Mouse (Mus musculus) hindbrain, embryonic 12.5 days (tissue): ENCODE data around the gene 1700030J22Rik. TPM values are rescaled to one million over a fixed set of nuclear protein-coding genes. Genes with fewer than 3 reads are reported as not detected.

Source experiments
- ATAC-seq: fragments of 200-750 bp; cut with Nextera tagmentation; 2 replicates; pipeline ENCODE4 v1.8.0; 2017; ENCODE audit warnings: moderate TSS enrichment; ENCODE audit not compliant: low FRiP score
- H3K27ac ChIP-seq: fragments of 300-500 bp; sonication (generic); 2 replicates; pipeline ENCODE4 v1.5.1; 2016; ENCODE audit warnings: mild to moderate bottlenecking
- H3K27me3 ChIP-seq: fragments of 300-500 bp; sonication (generic); 2 replicates; pipeline ENCODE4 v1.6.1; 2016; ENCODE audit warnings: mild to moderate bottlenecking
- H3K36me3 ChIP-seq: fragments of 300-500 bp; sonication (generic); 2 replicates; pipeline ENCODE4 v1.6.1; 2016; ENCODE audit warnings: mild to moderate bottlenecking
- H3K4me1 ChIP-seq: fragments of 300-500 bp; sonication (generic); 2 replicates; pipeline ENCODE4 v1.6.1; 2016
- H3K4me2 ChIP-seq: fragments of 300-500 bp; sonication (generic); replicated peaks from 2 replicates; pipeline ENCODE4 v1.6.1; 2016; ENCODE audit warnings: mild to moderate bottlenecking
- H3K4me3 ChIP-seq: fragments of 300-500 bp; sonication (generic); 2 replicates; pipeline ENCODE4 v1.5.1; 2016; ENCODE audit warnings: mild to moderate bottlenecking
- H3K9ac ChIP-seq: fragments of 300-500 bp; sonication (generic); 2 replicates; pipeline ENCODE4 v1.6.1; 2016; ENCODE audit warnings: mild to moderate bottlenecking, moderate library complexity
- H3K9me3 ChIP-seq: fragments of 300-500 bp; sonication (generic); replicated peaks from 2 replicates; pipeline ENCODE4 v1.6.1; 2016; ENCODE audit warnings: mild to moderate bottlenecking
- WGBS: fragments of 180-500 bp; shearing (Covaris S2); methylation state at CpG from one replicate; pipeline ENCODE4 v1.1.7; 2016; 5-methylcytosine and 5-hydroxymethylcytosine counted together
- polyA plus RNA-seq: library from polyadenylated mRNA; unstranded; fragments of >200 nt; fragmentation: Nextera tagmentation; extraction: Ambion mirVana; gene quantifications from 2 replicates; pipeline ENCODE4 v1.2.1, GENCODE M21; 2016

The 1700030J22Rik gene
- polyA plus RNA-seq, 1 experiment from 2014 or later: 6.7 TPM

- Histone ChIP-seq H3K27ac (no peak overlapping the region), H3K4me1 (peaks cover 16% of the 10 kb centered on the region), H3K27me3 (no peaks in the 10 kb centered on the region), H3K36me3 (peaks cover 6% of the 10 kb centered on the region), H3K9me3 (no peaks in the 10 kb centered on the region), H3K9ac (no peak overlapping the region), H3K4me2 (no peak overlapping the region), H3K4me3 (no peak overlapping the region)
- no peak for ATAC-seq
- WGBS: 91% methylated on average over 8 of the region's 8 CpGs
These were observed 55.2 kb downstream of the 1700030J22Rik start for GRCm38 (mm10) chr8:116923526-116923925.

DNA sequence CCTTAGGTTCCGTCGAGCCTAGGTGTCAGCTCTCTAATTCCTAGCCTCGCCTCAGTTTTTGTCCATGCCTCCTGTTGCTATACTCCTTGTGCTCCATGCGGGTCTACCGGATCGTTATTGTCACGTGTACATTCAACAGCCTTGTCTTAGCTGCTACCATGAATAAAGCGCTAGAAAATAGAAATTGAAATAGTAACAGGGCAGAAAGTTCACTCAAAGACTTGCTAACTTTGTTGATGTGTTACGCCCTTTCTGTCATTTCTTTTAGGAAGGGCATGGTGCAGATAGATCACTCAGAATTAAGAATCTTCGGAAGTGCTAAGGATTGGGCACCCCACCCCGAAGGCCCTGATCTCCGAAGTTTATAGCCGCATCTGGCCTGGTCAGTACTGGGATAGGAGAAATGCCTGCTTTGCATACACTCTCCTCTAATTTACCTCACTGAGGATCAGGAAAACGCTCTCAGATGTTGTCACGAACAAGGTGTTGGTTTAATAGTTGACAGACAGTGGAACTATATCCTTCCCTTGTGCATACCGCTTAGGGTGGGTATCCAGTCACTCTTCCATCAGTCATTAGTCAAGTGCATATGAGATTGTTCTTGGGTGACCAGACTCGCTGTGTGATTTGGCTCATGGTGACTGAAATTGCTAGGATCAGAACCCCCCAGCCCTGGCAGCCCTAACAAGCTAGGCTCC is 56.5 kb downstream of the 1700030J22Rik start:
- Histone ChIP-seq H3K36me3 (0 out of 2 replicates have a peak, but pooled peaks cover 3% of the 10 kb centered on the region), H3K27me3 (no peaks in the 10 kb centered on the region), H3K27ac (0 out of 2 replicates have a peak overlapping the region, but pooled peaks have one; percentile 84), H3K4me3 (peak overlapping the region; percentile 82), H3K9ac (peak overlapping the region; percentile 83), H3K4me1 (peaks cover 16% of the 10 kb centered on the region), H3K4me2 (peak overlapping the region; percentile 79), H3K9me3 (no peaks in the 10 kb centered on the region)
- no peak for ATAC-seq
- WGBS: 34% methylated on average over 17 of the region's 17 CpGs

DNA sequence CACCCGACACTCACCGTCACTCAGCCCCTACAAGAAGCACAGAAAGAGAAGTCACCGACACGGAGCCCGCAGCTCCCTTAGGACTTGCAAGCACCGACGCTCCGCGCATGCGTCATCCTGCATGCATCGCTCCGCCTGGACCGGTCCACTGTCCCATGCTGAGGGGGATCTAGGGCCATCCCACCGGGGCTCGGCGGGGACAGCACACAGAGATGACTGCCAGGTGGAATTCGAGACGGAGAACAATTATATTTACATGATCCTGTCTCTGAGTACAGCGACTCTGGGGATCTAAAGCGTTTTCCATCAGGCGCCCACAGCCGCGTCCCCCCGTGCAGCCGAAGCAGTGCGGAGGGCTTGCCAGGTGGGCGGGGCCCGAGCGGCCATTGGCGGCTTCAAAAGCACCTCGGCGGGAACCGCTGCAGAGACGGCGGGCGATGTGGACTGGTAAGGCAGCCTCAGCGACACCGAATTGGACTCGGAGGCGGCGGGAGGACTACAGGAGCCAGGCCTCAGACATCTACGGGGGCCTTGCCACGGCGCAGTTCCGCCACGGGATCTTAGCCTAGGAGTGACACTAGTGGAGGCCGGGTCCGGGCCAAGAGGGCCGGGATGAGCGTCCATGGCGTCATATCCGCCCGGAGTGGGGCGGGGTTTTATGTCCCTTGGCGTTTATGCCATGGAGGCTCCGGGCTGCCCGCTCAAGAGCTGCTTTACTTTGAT is 57.3 kb downstream of the 1700030J22Rik start, which contains the start of the genes Cmc2 and Cenpn:
Gene Cmc2, minus strand, starts transcription at position 119 of the 723 bp plus-strand sequence.
Gene Cenpn, plus strand, starts transcription at position 394 of the 723 bp plus-strand sequence.
- H3K27ac ChIP-seq: peak within 1 kb of the TSS; percentile 84

DNA sequence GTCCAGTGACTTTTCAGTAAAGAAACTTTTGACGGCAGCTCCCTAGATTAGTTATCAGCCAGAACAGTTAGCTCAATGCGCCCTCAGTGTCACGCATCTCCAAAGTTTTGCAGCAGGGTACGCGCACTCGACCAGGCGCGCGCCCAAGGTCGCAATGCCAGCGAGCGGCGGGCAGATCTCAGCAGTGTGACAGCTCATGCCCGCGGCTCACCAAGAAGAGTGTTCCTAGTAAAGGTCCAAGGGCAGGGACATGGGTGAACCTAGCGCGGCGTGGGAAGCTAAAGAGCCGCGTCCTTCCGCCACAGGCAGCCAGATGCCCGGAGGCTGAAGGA is 57.8 kb downstream of the 1700030J22Rik start:
- ATAC-seq: peak; percentile 70
- peak overlapping the region; percentile 79 for H3K4me2 ChIP-seq
- peak overlapping the region; percentile 84 for H3K27ac ChIP-seq
- peak overlapping the region; percentile 83 for H3K9ac ChIP-seq
- H3K4me1 ChIP-seq: peaks cover 16% of the 10 kb centered on the region
- H3K9me3 ChIP-seq: no peaks in the 10 kb centered on the region
- H3K36me3 ChIP-seq: 0 out of 2 replicates have a peak, but pooled peaks cover 3% of the 10 kb centered on the region
- WGBS: under 1% methylated on average over 22 of the region's 22 CpGs
- H3K27me3 ChIP-seq: no peaks in the 10 kb centered on the region
- peak overlapping the region; percentile 82 for H3K4me3 ChIP-seq

More for the DNA sequence above, 57.3 kb downstream of the 1700030J22Rik start, which contains the start of the genes Cmc2 and Cenpn:
- ATAC-seq: peak; percentile 97
- Histone ChIP-seq H3K4me2 (peak within 1 kb of the TSS; percentile 79), H3K27me3 (no peaks in the 10 kb centered on the region), H3K9ac (peak within 1 kb of the TSS; percentile 83), H3K4me3 (peak within 1 kb of the TSS; percentile 82), H3K4me1 (peaks cover 16% of the 10 kb centered on the region), H3K9me3 (no peaks in the 10 kb centered on the region), H3K36me3 (0 out of 2 replicates have a peak, but pooled peaks cover 3% of the 10 kb centered on the region)
- WGBS: under 1% methylated on average over 57 of the region's 57 CpGs

Other genes starting within 250 kb of the 1700030J22Rik start
- gene Cdyl2, start 246.0 kb downstream of the 1700030J22Rik start, polyA plus RNA-seq: 7.0 and 8.8 TPM in 2 replicates
- gene Cmc2, start 57.5 kb downstream of the 1700030J22Rik start, polyA plus RNA-seq: 53.9 and 59.5 TPM in 2 replicates
- gene Cenpn, start 57.2 kb downstream of the 1700030J22Rik start, polyA plus RNA-seq: 23.8 and 26.0 TPM in 2 replicates
- gene Atmin, start 35.6 kb downstream of the 1700030J22Rik start, polyA plus RNA-seq: 20.8 and 21.4 TPM in 2 replicates
- 95.3 and 98.7 TPM in 2 replicates for gene Gcsh, start 14.6 kb upstream of the 1700030J22Rik start, polyA plus RNA-seq
- gene Pkd1l2, start 103.5 kb upstream of the 1700030J22Rik start, polyA plus RNA-seq: not detected in 2 replicates
- gene Bco1, start 116.9 kb upstream of the 1700030J22Rik start, polyA plus RNA-seq: 0.17 and 0.33 TPM in 2 replicates
- 3.1 and 3.6 TPM in 2 replicates for gene Gan, start 179.2 kb upstream of the 1700030J22Rik start, polyA plus RNA-seq